Mouse (Mus musculus): Measurements from ENCODE around the gene Mlc1. TPM values are rescaled to one million over a fixed set of nuclear protein-coding genes. Genes with fewer than 3 reads are reported as not detected.
A peak's percentile ranks its signal among the peaks of the same experiment; 100 is the strongest.

Gene Mlc1
- polyA plus RNA-seq, 1 experiment: 0.08 TPM

GRCm38 (mm10) chr15:88932667-88933066 lies 46.1 kb downstream of the Mlc1 start:
- DNase-seq: no peak
- Histone ChIP-seq H3K27ac (ENCODE audit: control insufficient read depth, insufficient read depth, low read length) (no peak overlapping the region), H3K36me3 (ENCODE audit: control insufficient read depth, insufficient read depth, low read length) (no peaks in the 10 kb centered on the region), H3K4me3 (ENCODE audit: control insufficient read depth, insufficient read depth, low read length) (no peak overlapping the region), H3K27me3 (ENCODE audit: control insufficient read depth, insufficient read depth, low read length) (no peaks in the 10 kb centered on the region), H3K4me1 (replicated peaks; ENCODE audit: control insufficient read depth, insufficient read depth, low read length) (no peaks in the 10 kb centered on the region)
- WGBS: 84% methylated on average over 6 of the region's 10 CpGs
- TF ChIP-seq CTCF (IDR thresholded peaks at IDR 0.05; ENCODE audit: borderline replicate concordance, control insufficient read depth, extremely low read depth, insufficient read depth, low read length, poor library complexity) (no peak), POLR2A (IDR thresholded peaks at IDR 0.05; ENCODE audit: control insufficient read depth, extremely low read depth, insufficient read depth, low read length, poor library complexity) (no peak)

DNA sequence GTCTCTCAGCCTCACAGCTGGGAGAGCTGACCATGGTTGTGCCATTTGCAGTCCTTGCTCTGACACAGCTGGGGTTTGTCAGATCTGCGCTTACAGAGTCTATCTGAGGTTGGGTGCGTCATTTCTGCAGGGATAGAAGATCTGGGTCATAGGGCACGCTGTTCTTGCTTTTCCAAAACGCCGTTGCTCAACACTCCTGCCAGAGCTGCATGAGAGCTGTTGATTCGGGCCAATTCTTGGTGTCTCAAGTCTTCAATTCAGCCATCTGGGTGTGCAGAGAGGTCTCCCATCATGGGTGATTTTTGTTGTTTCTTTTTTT lies 56.9 kb downstream of the Mlc1 start:
- Histone ChIP-seq H3K36me3 (ENCODE audit: control insufficient read depth, insufficient read depth, low read length) (no peaks in the 10 kb centered on the region), H3K4me1 (replicated peaks; ENCODE audit: control insufficient read depth, insufficient read depth, low read length) (no peaks in the 10 kb centered on the region), H3K27ac (ENCODE audit: control insufficient read depth, insufficient read depth, low read length) (no peak overlapping the region), H3K4me3 (ENCODE audit: control insufficient read depth, insufficient read depth, low read length) (no peak overlapping the region), H3K27me3 (ENCODE audit: control insufficient read depth, insufficient read depth, low read length) (no peaks in the 10 kb centered on the region)
- DNase-seq: no peak
- WGBS: 83% methylated on average over 6 of the region's 6 CpGs
- TF ChIP-seq CTCF (IDR thresholded peaks at IDR 0.05; ENCODE audit: borderline replicate concordance, control insufficient read depth, extremely low read depth, insufficient read depth, low read length, poor library complexity) (no peak), POLR2A (IDR thresholded peaks at IDR 0.05; ENCODE audit: control insufficient read depth, extremely low read depth, insufficient read depth, low read length, poor library complexity) (no peak)

DNA sequence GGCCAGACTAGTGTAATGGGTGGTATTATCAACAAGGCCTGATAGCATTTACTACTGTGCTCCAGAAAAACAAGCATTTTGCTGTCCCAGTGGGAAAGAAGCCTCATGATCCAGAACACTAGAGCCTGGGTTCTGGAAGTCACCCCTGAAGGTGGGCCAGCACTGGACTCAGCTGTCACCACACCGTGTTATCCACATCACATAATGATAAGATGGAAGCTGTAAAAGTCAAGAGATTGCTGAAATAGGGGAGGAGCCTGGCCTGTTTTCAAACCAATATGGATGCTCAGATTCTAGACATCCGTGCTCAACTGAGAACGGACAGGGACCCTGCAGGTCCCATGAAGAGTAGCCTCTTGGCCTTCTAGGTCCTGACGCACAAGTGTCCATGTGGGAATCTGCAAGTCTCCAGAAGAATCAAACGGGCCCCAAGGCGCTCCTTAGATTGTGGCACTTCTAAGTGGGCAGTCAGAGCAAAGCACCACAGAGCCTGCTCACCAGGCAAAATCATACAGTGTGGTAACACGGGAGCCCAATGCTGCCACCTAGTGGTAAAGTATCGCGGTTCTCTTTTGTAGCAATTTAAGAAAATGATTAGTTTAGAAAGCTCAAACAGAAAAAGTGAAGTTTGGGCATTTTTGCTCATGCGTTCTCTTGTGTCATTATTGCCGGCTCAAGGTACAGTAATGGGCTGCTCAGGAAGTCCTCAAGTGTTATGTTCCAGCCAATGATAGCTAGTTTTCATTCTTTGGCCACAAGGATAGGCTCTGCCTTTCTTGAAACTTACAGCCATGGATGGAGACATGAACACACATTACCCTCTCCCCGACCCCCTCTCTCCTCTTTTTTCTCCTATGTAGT lies 57.4 kb downstream of the Mlc1 start:
- Histone ChIP-seq H3K36me3 (ENCODE audit: control insufficient read depth, insufficient read depth, low read length) (no peaks in the 10 kb centered on the region), H3K27me3 (ENCODE audit: control insufficient read depth, insufficient read depth, low read length) (no peaks in the 10 kb centered on the region), H3K4me1 (replicated peaks; ENCODE audit: control insufficient read depth, insufficient read depth, low read length) (no peaks in the 10 kb centered on the region), H3K4me3 (ENCODE audit: control insufficient read depth, insufficient read depth, low read length) (no peak overlapping the region), H3K27ac (ENCODE audit: control insufficient read depth, insufficient read depth, low read length) (no peak overlapping the region)
- 28% methylated on average over 12 of the region's 12 CpGs for WGBS
- TF ChIP-seq POLR2A (IDR thresholded peaks at IDR 0.05; ENCODE audit: control insufficient read depth, extremely low read depth, insufficient read depth, low read length, poor library complexity) (no peak), CTCF (IDR thresholded peaks at IDR 0.05; ENCODE audit: borderline replicate concordance, control insufficient read depth, extremely low read depth, insufficient read depth, low read length, poor library complexity) (0 out of 2 replicates have a peak, but pooled peaks have one; percentile 51)
- peak; percentile 56 for DNase-seq

GRCm38 (mm10) chr15:88920065-88920464 lies 58.7 kb downstream of the Mlc1 start:
- no peak overlapping the region for H3K27ac ChIP-seq (ENCODE audit: control insufficient read depth, insufficient read depth, low read length)
- TF ChIP-seq CTCF (IDR thresholded peaks at IDR 0.05; ENCODE audit: borderline replicate concordance, control insufficient read depth, extremely low read depth, insufficient read depth, low read length, poor library complexity) (no peak), POLR2A (IDR thresholded peaks at IDR 0.05; ENCODE audit: control insufficient read depth, extremely low read depth, insufficient read depth, low read length, poor library complexity) (no peak)
- DNase-seq: no peak
- H3K4me3 ChIP-seq (ENCODE audit: control insufficient read depth, insufficient read depth, low read length): no peak overlapping the region
- no peaks in the 10 kb centered on the region for H3K27me3 ChIP-seq (ENCODE audit: control insufficient read depth, insufficient read depth, low read length)
- no peaks in the 10 kb centered on the region for H3K36me3 ChIP-seq (ENCODE audit: control insufficient read depth, insufficient read depth, low read length)
- no peaks in the 10 kb centered on the region for H3K4me1 ChIP-seq (replicated peaks; ENCODE audit: control insufficient read depth, insufficient read depth, low read length)
- WGBS: 100% methylated on average over 1 of the region's 1 CpGs

GRCm38 (mm10) chr15:88919328-88919727 lies 59.5 kb downstream of the Mlc1 start:
- no peaks in the 10 kb centered on the region for H3K27me3 ChIP-seq (ENCODE audit: control insufficient read depth, insufficient read depth, low read length)
- no peaks in the 10 kb centered on the region for H3K36me3 ChIP-seq (ENCODE audit: control insufficient read depth, insufficient read depth, low read length)
- H3K27ac ChIP-seq (ENCODE audit: control insufficient read depth, insufficient read depth, low read length): no peak overlapping the region
- 88% methylated on average over 12 of the region's 12 CpGs for WGBS
- no peaks in the 10 kb centered on the region for H3K4me1 ChIP-seq (replicated peaks; ENCODE audit: control insufficient read depth, insufficient read depth, low read length)
- H3K4me3 ChIP-seq (ENCODE audit: control insufficient read depth, insufficient read depth, low read length): no peak overlapping the region
- DNase-seq: no peak
- no peak for TF ChIP-seq CTCF (IDR thresholded peaks at IDR 0.05; ENCODE audit: borderline replicate concordance, control insufficient read depth, extremely low read depth, insufficient read depth, low read length, poor library complexity)
- no peak for TF ChIP-seq POLR2A (IDR thresholded peaks at IDR 0.05; ENCODE audit: control insufficient read depth, extremely low read depth, insufficient read depth, low read length, poor library complexity)

DNA sequence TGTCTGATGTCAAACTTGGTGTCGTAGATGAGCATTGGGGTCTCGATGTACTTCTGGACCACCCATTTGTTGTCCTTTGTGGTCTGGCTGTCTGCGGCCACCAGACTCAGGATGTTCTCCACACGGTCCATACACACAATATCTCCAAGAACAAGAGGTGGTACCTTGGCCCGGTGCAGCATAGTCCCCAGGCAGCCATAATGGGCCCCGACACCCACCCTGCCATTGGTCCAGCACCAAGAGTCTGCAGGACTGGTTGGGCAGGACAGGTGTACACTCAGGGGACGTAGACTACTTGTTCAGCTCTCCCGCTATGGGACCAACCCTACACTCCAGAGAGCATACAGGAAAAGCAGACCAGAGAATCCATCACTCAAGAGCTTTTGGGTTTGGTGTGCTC lies 61.7 kb downstream of the Mlc1 start:
- no peak for TF ChIP-seq POLR2A (IDR thresholded peaks at IDR 0.05; ENCODE audit: control insufficient read depth, extremely low read depth, insufficient read depth, low read length, poor library complexity)
- no peak for TF ChIP-seq CTCF (IDR thresholded peaks at IDR 0.05; ENCODE audit: borderline replicate concordance, control insufficient read depth, extremely low read depth, insufficient read depth, low read length, poor library complexity)
- DNase-seq: no peak
- no peak overlapping the region for H3K4me3 ChIP-seq (ENCODE audit: control insufficient read depth, insufficient read depth, low read length)
- 98% methylated on average over 8 of the region's 8 CpGs for WGBS
- no peak overlapping the region for H3K27ac ChIP-seq (ENCODE audit: control insufficient read depth, insufficient read depth, low read length)
- no peaks in the 10 kb centered on the region for H3K36me3 ChIP-seq (ENCODE audit: control insufficient read depth, insufficient read depth, low read length)
- no peaks in the 10 kb centered on the region for H3K27me3 ChIP-seq (ENCODE audit: control insufficient read depth, insufficient read depth, low read length)
- no peaks in the 10 kb centered on the region for H3K4me1 ChIP-seq (replicated peaks; ENCODE audit: control insufficient read depth, insufficient read depth, low read length)
